ENCODE assay signal across 10 mouse cellular contexts in genomic region chr2:27232376-27232775, GRCm38 (mm10). TPM values are rescaled to one million over a fixed set of nuclear protein-coding genes. Genes with fewer than 3 reads are reported as not detected.
DNase-seq lines count a peak whose midpoint lies in the region; TF ChIP-seq lines count a peak whose summit lies in the region.
"Had no signal": no experiment of that assay in that cellular context is flagged by ENCODE, and none has a peak within 500 bp of the region (broad histone marks: within the 10 kb centered on the region; RNA-seq: fewer than 3 reads in every experiment).

No protein-coding gene starts in this region.

- H3K36me3 ChIP-seq in embryonic facial prominence, embryonic 10.5 days (replicated peaks), result no peaks in the 10 kb centered on the region
- H3K36me3 ChIP-seq: hindbrain, embryonic 15.5 days; neural tube, embryonic 12.5 days had no signal

- no peak for TF ChIP-seq CTCF in olfactory bulb, adult 2 months (IDR thresholded peaks at IDR 0.05; ENCODE audit: insufficient read depth, low read depth, low read length)

- H3K4me1 ChIP-seq in embryonic facial prominence, embryonic 10.5 days, result peaks cover 8% of the 10 kb centered on the region; the same call in 1 of the 2 replicates
- H3K4me1 ChIP-seq in olfactory bulb, adult 2 months (ENCODE audit: control insufficient read depth, insufficient read depth, low read length), result peaks cover 43% of the 10 kb centered on the region
- H3K4me1 ChIP-seq: hindbrain, embryonic 15.5 days; neural tube, embryonic 12.5 days had no signal

- no peaks in the 10 kb centered on the region for H3K9me3 ChIP-seq in embryonic facial prominence, embryonic 10.5 days
- H3K9me3 ChIP-seq: hindbrain, embryonic 15.5 days; neural tube, embryonic 12.5 days had no signal

- H3K27me3 ChIP-seq in embryonic facial prominence, embryonic 10.5 days (replicated peaks; ENCODE audit: low read depth, poor library complexity, severe bottlenecking), result peaks cover 12% of the 10 kb centered on the region; the same call in 1 of the 2 replicates
- H3K27me3 ChIP-seq: hindbrain, embryonic 15.5 days; neural tube, embryonic 12.5 days had no signal

- DNase-seq in embryo, embryonic 9.5 days (ENCODE audit: extremely low spot score), result peak; percentile 12
- DNase-seq in embryo, embryonic 11 days, result no peak
- peak; percentile 69 for DNase-seq in 3T3-L1 (ENCODE audit: low read depth, low spot score)
- no peak for DNase-seq in embryonic facial prominence, embryonic 10.5 days (ENCODE audit: low spot score)
- DNase-seq in layer of hippocampus, postnatal 36 days, result peak; percentile 46 to 66
- no peak for DNase-seq in neural tube, embryonic 10.5 days (ENCODE audit: extremely low spot score, low spot score)
- DNase-seq in gastrocnemius, adult 8-10 months (ENCODE audit: low spot score in 2 of 2), result no peak

- TF ChIP-seq POLR2A in olfactory bulb, adult 2 months (IDR thresholded peaks at IDR 0.05; ENCODE audit: insufficient read depth, low read depth, low read length), result peak; percentile 9; the same call in 1 of the 2 replicates

- H3K27ac ChIP-seq in embryonic facial prominence, embryonic 10.5 days (replicated peaks), result 0 out of 2 replicates have a peak overlapping the region, but pooled peaks have one; percentile 19
- peak overlapping the region; percentile 87 for H3K27ac ChIP-seq in olfactory bulb, adult 2 months (ENCODE audit: insufficient read depth, low read depth, low read length)
- H3K27ac ChIP-seq: hindbrain, embryonic 15.5 days; neural tube, embryonic 12.5 days had no signal

- H3K4me3 ChIP-seq in embryonic facial prominence, embryonic 10.5 days, result no peak overlapping the region
- no peak overlapping the region for H3K4me3 ChIP-seq in olfactory bulb, adult 2 months (ENCODE audit: insufficient read depth, low read depth, low read length)
- H3K4me3 ChIP-seq: hindbrain, embryonic 15.5 days; neural tube, embryonic 12.5 days had no signal

- 34% methylated on average over 7 of the region's 7 CpGs for WGBS in embryonic facial prominence, embryonic 10.5 days
- WGBS in olfactory bulb, adult 2 months, result 15% methylated on average over 7 of the region's 7 CpGs

RNA-seq across cellular contexts. Expression of gene Sardh, which starts 15.8 kb away (rescaled TPM):
- 1.5 and 2.9 TPM in 2 replicates for polyA plus RNA-seq in embryonic facial prominence, embryonic 10.5 days (2016; fragmentation: Nextera tagmentation; extraction: Ambion mirVana)
- 1 to 10 TPM; 7.2 to 8.7 TPM for total RNA-seq in layer of hippocampus, postnatal 36 days (2021)
- not detected in 2 replicates for polyA plus RNA-seq in olfactory bulb, adult 2 months (2012; ENCODE audit: insufficient read depth, insufficient read length, low replicate concordance, missing spikeins)
- 1 to 10 TPM in 3 of 4 experiments, under 1 TPM in 1; 0.46 to 1.8 (median 1.5) TPM for total RNA-seq in gastrocnemius, adult 8-10 months (2022)

Comparison
In these comparisons a context has a peak if more than half of its experiments do, and no peak if none do; other contexts are left out.
1. DNase-seq: peak in embryo, embryonic 9.5 days (single experiment), 3T3-L1 (single experiment) and layer of hippocampus, postnatal 36 days (2 of 2); none in embryo, embryonic 11 days (single experiment), embryonic facial prominence, embryonic 10.5 days (single experiment), neural tube, embryonic 10.5 days (single experiment) and gastrocnemius, adult 8-10 months (0 of 2).